Mouse (Mus musculus): ENCODE measurements at regions not wholly inside any gene's neighbourhood (a gene's known extent, or its start where the extent isn't known, plus 50 kb on each side); places are given as distances from the start of the nearest gene placed in this dataset.

DNA sequence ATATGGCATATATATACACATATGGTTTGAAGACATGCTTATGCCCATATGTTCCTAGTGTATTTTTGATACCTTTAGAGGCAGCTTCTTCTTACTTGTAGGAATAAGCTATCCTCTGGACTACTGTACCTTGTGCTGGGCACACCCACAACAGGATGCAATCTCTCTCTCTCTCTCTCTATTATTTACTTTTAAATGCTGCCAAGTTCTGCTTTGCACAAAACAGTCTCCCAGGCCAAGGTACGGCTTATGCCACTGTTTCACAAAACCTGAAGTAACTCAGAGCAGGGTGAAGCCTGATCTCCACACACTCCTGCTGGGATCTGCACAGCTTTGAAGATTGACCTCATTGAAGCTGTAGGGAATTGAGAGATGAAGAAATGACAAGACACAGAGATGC, 549.8 kb upstream of the Gm5415 start:
- TF ChIP-seq RAD21 (IDR thresholded peaks at IDR 0.05; ENCODE audit: low read depth, low read length) (no peak), CHD2 (IDR thresholded peaks at IDR 0.05; ENCODE audit: low read length) (no peak), POLR2AphosphoS2 (IDR thresholded peaks at IDR 0.05; ENCODE audit: low read depth, low read length) (no peak), TCF12 (IDR thresholded peaks at IDR 0.05; ENCODE audit: low read depth, low read length) (no peak), SMC3 (IDR thresholded peaks at IDR 0.05; ENCODE audit: low read depth, low read length) (no peak), JUN (IDR thresholded peaks at IDR 0.05; ENCODE audit: insufficient read depth, low read depth, low read length) (no peak), PAX5 (IDR thresholded peaks at IDR 0.05; ENCODE audit: low read length) (no peak), NELFE (IDR thresholded peaks at IDR 0.05; ENCODE audit: low read depth, low read length) (no peak), GABPA (IDR thresholded peaks at IDR 0.05; ENCODE audit: insufficient replicate concordance, low read depth, low read length) (no peak), BHLHE40 (IDR thresholded peaks at IDR 0.05; ENCODE audit: low read depth, low read length) (no peak), MAZ (IDR thresholded peaks at IDR 0.05; ENCODE audit: low read depth, low read length) (no peak), USF2 (conservative IDR thresholded peaks at IDR 0.05; ENCODE audit: low read depth, low read length) (no peak), TBP (conservative IDR thresholded peaks at IDR 0.05; ENCODE audit: low read depth, low read length) (no peak), ZNF384 (IDR thresholded peaks at IDR 0.05; ENCODE audit: low read depth, low read length) (no peak), IRF4 (IDR thresholded peaks at IDR 0.05; ENCODE audit: low read depth, low read length) (no peak), USF1 (IDR thresholded peaks at IDR 0.05; ENCODE audit: low read depth, low read length) (no peak)

DNA sequence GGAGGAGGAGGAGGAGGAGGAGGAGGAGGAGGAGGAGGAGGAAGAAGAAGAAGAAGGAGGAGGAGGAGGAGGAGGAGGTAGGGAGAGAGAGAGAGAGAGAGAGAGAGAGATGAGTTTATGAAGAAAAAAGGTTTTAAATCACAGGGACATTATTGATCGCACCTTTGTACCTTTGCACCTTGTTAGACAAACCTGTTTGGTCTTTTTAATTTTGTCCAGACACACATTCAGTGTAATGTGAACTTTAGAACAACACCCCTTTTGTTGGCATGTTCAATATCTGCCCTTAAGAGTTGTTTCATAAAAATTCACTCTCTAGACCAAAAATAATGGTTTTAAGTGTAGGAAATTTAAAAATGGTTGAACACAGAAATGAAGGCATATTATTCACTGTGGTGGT, 527.5 kb upstream of the Gm5415 start:
- no peaks in the 10 kb centered on the region for H3K4me1 ChIP-seq (ENCODE audit: control insufficient read depth in 1 of 2, insufficient read depth in 2 of 2)
- dilution Hi-C loops (cut with MboI; ENCODE audit: extremely low pct_ligation_motif_present, extremely low pct_unique_long_range_greater_than_20kb, low sequenced_read_pairs) = no loop called here
- no peak overlapping the region for H3K4me2 ChIP-seq (ENCODE audit: insufficient read depth, low read depth, poor library complexity, severe bottlenecking)
- no peaks in the 10 kb centered on the region for H3K36me3 ChIP-seq (replicated peaks in 1 of 2; ENCODE audit: control insufficient read depth in 1 of 2, insufficient read depth in 1 of 2, low read length in 1 of 2)
- H3K27me3 ChIP-seq (replicated peaks) = no peaks in the 10 kb centered on the region
- H3K4me3 ChIP-seq (replicated peaks in 1 of 3; ENCODE audit: low read depth in 2 of 3, low read length in 2 of 3, poor library complexity in 1 of 3) = no peak overlapping the region
- in situ Hi-C loops (cut with MboI; ENCODE audit: low pct_ligation_motif_present, low pct_unique_long_range_greater_than_20kb, low sequenced_read_pairs) = no loop called here
- H3K9me3 ChIP-seq (replicated peaks; ENCODE audit: low read length) = no peaks in the 10 kb centered on the region
- H3K9ac ChIP-seq (ENCODE audit: insufficient read depth, low read depth) = no peak overlapping the region
- no peak overlapping the region for H3K27ac ChIP-seq (ENCODE audit: insufficient read depth, low read depth)
- DNase-seq (ENCODE audit: extremely low read depth) = no peak
- TF ChIP-seq CHD2 (IDR thresholded peaks at IDR 0.05; ENCODE audit: low read length) = no peak
- no peak for TF ChIP-seq RCOR1 (conservative IDR thresholded peaks at IDR 0.05; ENCODE audit: low read depth, low read length)
- TF ChIP-seq USF1 (IDR thresholded peaks at IDR 0.05; ENCODE audit: low read depth, low read length) = no peak
- no peak for TF ChIP-seq MAFK (IDR thresholded peaks at IDR 0.05; ENCODE audit: insufficient replicate concordance, low read length)
- no peak for TF ChIP-seq NELFE (IDR thresholded peaks at IDR 0.05; ENCODE audit: low read depth, low read length)
- TF ChIP-seq MEF2A (IDR thresholded peaks at IDR 0.05; ENCODE audit: borderline replicate concordance, low read depth, low read length) = no peak
- no peaks in the 10 kb centered on the region for H3K79me2 ChIP-seq (replicated peaks; ENCODE audit: control insufficient read depth, extremely low read depth, insufficient read depth, poor library complexity, severe bottlenecking)

More for the DNA sequence above, 549.8 kb upstream of the Gm5415 start:
- Histone ChIP-seq H3K4me3 (replicated peaks in 1 of 3; ENCODE audit: low read depth in 2 of 3, low read length in 2 of 3, poor library complexity in 1 of 3) (no peak overlapping the region), H3K27ac (ENCODE audit: insufficient read depth, low read depth) (no peak overlapping the region), H3K4me2 (ENCODE audit: insufficient read depth, low read depth, poor library complexity, severe bottlenecking) (no peak overlapping the region), H3K9me3 (replicated peaks; ENCODE audit: low read length) (no peaks in the 10 kb centered on the region), H3K27me3 (replicated peaks) (no peaks in the 10 kb centered on the region), H3K79me2 (replicated peaks; ENCODE audit: control insufficient read depth, extremely low read depth, insufficient read depth, poor library complexity, severe bottlenecking) (no peaks in the 10 kb centered on the region), H3K36me3 (replicated peaks in 1 of 2; ENCODE audit: control insufficient read depth in 1 of 2, insufficient read depth in 1 of 2, low read length in 1 of 2) (no peaks in the 10 kb centered on the region), H3K4me1 (ENCODE audit: control insufficient read depth in 1 of 2, insufficient read depth in 2 of 2) (no peaks in the 10 kb centered on the region), H3K9ac (ENCODE audit: insufficient read depth, low read depth) (no peak overlapping the region)
- dilution Hi-C loops (cut with MboI; ENCODE audit: extremely low pct_ligation_motif_present, extremely low pct_unique_long_range_greater_than_20kb, low sequenced_read_pairs) = no loop called here
- no peak for DNase-seq (ENCODE audit: extremely low read depth)
- in situ Hi-C loops (cut with MboI; ENCODE audit: low pct_ligation_motif_present, low pct_unique_long_range_greater_than_20kb, low sequenced_read_pairs) = no loop called here
